Comparison of ENCODE assay signal across 8 mouse cellular contexts in the genomic region with DNA sequence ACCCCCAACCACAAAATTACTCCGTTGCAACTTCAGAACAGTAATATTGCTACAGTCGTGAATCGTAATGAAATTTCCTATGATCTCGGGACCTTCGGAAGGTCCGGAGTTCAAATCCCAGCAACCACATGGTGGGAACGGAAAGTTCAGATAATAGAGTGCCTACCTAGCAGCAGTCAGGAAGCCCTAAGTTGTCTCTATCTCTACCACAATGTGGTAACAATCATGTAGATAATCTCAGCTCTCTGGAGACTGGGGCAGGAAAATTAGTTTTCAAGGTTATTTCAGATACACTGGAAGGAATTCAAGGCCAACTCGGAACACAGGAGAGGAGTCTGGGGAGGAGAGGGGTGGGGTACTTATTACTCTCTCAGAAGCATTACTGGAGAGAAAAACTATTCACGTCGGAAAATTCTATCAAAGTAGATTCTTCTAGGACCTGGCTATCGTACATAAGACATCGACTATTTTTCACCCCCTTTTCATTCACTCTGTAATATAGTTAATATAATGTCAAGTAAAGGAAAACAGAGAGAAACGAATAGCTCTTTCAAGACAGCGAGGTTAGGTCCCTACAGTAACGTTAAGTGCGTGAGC. TPM values are rescaled to one million over a fixed set of nuclear protein-coding genes. Genes with fewer than 3 reads are reported as not detected.
DNase-seq lines count a peak whose midpoint lies in the region; ATAC-seq lines count a peak whose summit lies in the region.

No protein-coding gene starts in this region.

- WGBS in kidney, embryonic 15.5 days: 39% methylated on average over 16 of the region's 16 CpGs
- WGBS in embryonic facial prominence, embryonic 10.5 days: 39% methylated on average over 16 of the region's 16 CpGs
- 42% methylated on average over 16 of the region's 16 CpGs for WGBS in hindbrain, embryonic 14.5 days
- 37% methylated on average over 16 of the region's 16 CpGs for WGBS in midbrain, embryonic 16.5 days

- no peaks in the 10 kb centered on the region for H3K27me3 ChIP-seq in kidney, embryonic 15.5 days
- no peaks in the 10 kb centered on the region for H3K27me3 ChIP-seq in embryonic facial prominence, embryonic 10.5 days (replicated peaks; ENCODE audit: low read depth, poor library complexity, severe bottlenecking)
- no peaks in the 10 kb centered on the region for H3K27me3 ChIP-seq in hindbrain, embryonic 14.5 days (ENCODE audit: control insufficient read depth, insufficient read depth, low read length)
- H3K27me3 ChIP-seq in midbrain, embryonic 16.5 days (ENCODE audit: control insufficient read depth, insufficient read depth, low read depth, low read length): no peaks in the 10 kb centered on the region

- ATAC-seq in kidney, embryonic 15.5 days (replicated peaks; ENCODE audit: low FRiP score): no peak; the same call in 1 of the 2 replicates
- ATAC-seq in hindbrain, embryonic 14.5 days (ENCODE audit: low FRiP score): no peak
- peak; percentile 10; the same call in 1 of the 2 replicates for ATAC-seq in midbrain, embryonic 16.5 days

- H3K9ac ChIP-seq in kidney, embryonic 15.5 days: peak overlapping the region; percentile 98
- peak overlapping the region; percentile 99 for H3K9ac ChIP-seq in hindbrain, embryonic 14.5 days
- peak overlapping the region; percentile 92 for H3K9ac ChIP-seq in midbrain, embryonic 16.5 days (ENCODE audit: low read depth, low read length)

- no peak for DNase-seq in kidney, postnatal 10 days
- no peak for DNase-seq in embryonic facial prominence, embryonic 10.5 days (ENCODE audit: low spot score)
- DNase-seq in hindbrain, embryonic 14.5 days (ENCODE audit: low spot score): no peak
- no peak for DNase-seq in ovary, adult 18-20 months (ENCODE audit: low spot score)
- no peak for DNase-seq in B cell, adult 2 months
- DNase-seq in thymus, postnatal 14 days: no peak

- peak overlapping the region; percentile 97 for H3K27ac ChIP-seq in kidney, embryonic 15.5 days
- H3K27ac ChIP-seq in embryonic facial prominence, embryonic 10.5 days (replicated peaks): peak overlapping the region; percentile 98
- peak overlapping the region; percentile 95 for H3K27ac ChIP-seq in hindbrain, embryonic 14.5 days
- H3K27ac ChIP-seq in midbrain, embryonic 16.5 days (ENCODE audit: low read length): peak overlapping the region; percentile 90

- peaks cover 38% of the 10 kb centered on the region for H3K4me1 ChIP-seq in kidney, embryonic 15.5 days
- H3K4me1 ChIP-seq in embryonic facial prominence, embryonic 10.5 days: peaks cover 22% of the 10 kb centered on the region
- peaks cover 18% of the 10 kb centered on the region for H3K4me1 ChIP-seq in hindbrain, embryonic 14.5 days (replicated peaks; ENCODE audit: control insufficient read depth, insufficient read depth, low read length)
- peaks cover 17% of the 10 kb centered on the region for H3K4me1 ChIP-seq in midbrain, embryonic 16.5 days (ENCODE audit: control insufficient read depth, insufficient read depth, low read length)

- H3K4me2 ChIP-seq in kidney, embryonic 15.5 days: peak overlapping the region; percentile 61
- peak overlapping the region; percentile 58 for H3K4me2 ChIP-seq in hindbrain, embryonic 14.5 days (replicated peaks)
- peak overlapping the region; percentile 64 for H3K4me2 ChIP-seq in midbrain, embryonic 16.5 days (ENCODE audit: low read length)

- H3K36me3 ChIP-seq in kidney, embryonic 15.5 days: peaks cover 9% of the 10 kb centered on the region; the same call in 1 of the 2 replicates
- peaks cover 25% of the 10 kb centered on the region for H3K36me3 ChIP-seq in embryonic facial prominence, embryonic 10.5 days (replicated peaks)
- H3K36me3 ChIP-seq in hindbrain, embryonic 14.5 days (replicated peaks; ENCODE audit: control insufficient read depth, insufficient read depth): peaks cover 18% of the 10 kb centered on the region
- H3K36me3 ChIP-seq in midbrain, embryonic 16.5 days (ENCODE audit: control insufficient read depth, insufficient read depth, low read length): 0 out of 2 replicates have a peak, but pooled peaks cover 2% of the 10 kb centered on the region

- peak overlapping the region; percentile 83 for H3K4me3 ChIP-seq in kidney, embryonic 15.5 days (replicated peaks)
- H3K4me3 ChIP-seq in embryonic facial prominence, embryonic 10.5 days: peak overlapping the region; percentile 99
- peak overlapping the region; percentile 97 for H3K4me3 ChIP-seq in hindbrain, embryonic 14.5 days (replicated peaks; ENCODE audit: low read length)
- H3K4me3 ChIP-seq in midbrain, embryonic 16.5 days (ENCODE audit: low read depth, low read length): peak overlapping the region; percentile 83

- no peaks in the 10 kb centered on the region for H3K9me3 ChIP-seq in kidney, embryonic 15.5 days (replicated peaks)
- H3K9me3 ChIP-seq in embryonic facial prominence, embryonic 10.5 days: no peaks in the 10 kb centered on the region
- H3K9me3 ChIP-seq in hindbrain, embryonic 14.5 days (ENCODE audit: control insufficient read depth, low read length): no peaks in the 10 kb centered on the region
- no peaks in the 10 kb centered on the region for H3K9me3 ChIP-seq in midbrain, embryonic 16.5 days (replicated peaks; ENCODE audit: control insufficient read depth, low read length, poor library complexity, severe bottlenecking)

RNA-seq across cellular contexts. Expression of a gene that starts 0.5 kb away (rescaled TPM):
- polyA plus RNA-seq in kidney, embryonic 15.5 days (2015; fragmentation: Nextera tagmentation; extraction: Ambion mirVana): 101 and 105 TPM in 2 replicates
- 108 and 109 TPM in 2 replicates for polyA plus RNA-seq in embryonic facial prominence, embryonic 10.5 days (2016; fragmentation: Nextera tagmentation; extraction: Ambion mirVana)
- 72.3 and 79.1 TPM in 2 replicates for polyA plus RNA-seq in hindbrain, embryonic 14.5 days (2014; fragmentation: Nextera tagmentation; extraction: Ambion mirVana)
- 74.0 and 80.4 TPM in 2 replicates for polyA plus RNA-seq in midbrain, embryonic 16.5 days (2015; fragmentation: Nextera tagmentation; extraction: Ambion mirVana)

RNA-seq across cellular contexts. Expression of a gene that starts 23.5 kb away (rescaled TPM):
- polyA plus RNA-seq in kidney, embryonic 15.5 days (2015; fragmentation: Nextera tagmentation; extraction: Ambion mirVana): 183 and 204 TPM in 2 replicates
- polyA plus RNA-seq in embryonic facial prominence, embryonic 10.5 days (2016; fragmentation: Nextera tagmentation; extraction: Ambion mirVana): 180 and 196 TPM in 2 replicates
- 192 and 227 TPM in 2 replicates for polyA plus RNA-seq in hindbrain, embryonic 14.5 days (2014; fragmentation: Nextera tagmentation; extraction: Ambion mirVana)
- polyA plus RNA-seq in midbrain, embryonic 16.5 days (2015; fragmentation: Nextera tagmentation; extraction: Ambion mirVana): 177 and 184 TPM in 2 replicates

RNA-seq across cellular contexts. Expression of a gene that starts 49.1 kb away (rescaled TPM):
- polyA plus RNA-seq in kidney, embryonic 15.5 days (2015; fragmentation: Nextera tagmentation; extraction: Ambion mirVana): 1.3 and 2.3 TPM in 2 replicates
- 0.05 TPM in 1 of 2 replicates, not detected in the other for polyA plus RNA-seq in embryonic facial prominence, embryonic 10.5 days (2016; fragmentation: Nextera tagmentation; extraction: Ambion mirVana)
- 0.04 TPM in 1 of 2 replicates, not detected in the other for polyA plus RNA-seq in hindbrain, embryonic 14.5 days (2014; fragmentation: Nextera tagmentation; extraction: Ambion mirVana)
- not detected in 2 replicates for polyA plus RNA-seq in midbrain, embryonic 16.5 days (2015; fragmentation: Nextera tagmentation; extraction: Ambion mirVana)
